Mouse (Mus musculus) liver, embryonic 15.5 days (tissue): ENCODE data around the gene Syngr1. TPM values are rescaled to one million over a fixed set of nuclear protein-coding genes. Genes with fewer than 3 reads are reported as not detected.

ENCODE experiments used
- ATAC-seq: fragments of 200-750 bp; cut with Nextera tagmentation; 2 replicates; pipeline ENCODE4 v1.8.0; 2017; ENCODE audit warnings: moderate number of reproducible peaks, mild to moderate bottlenecking, moderate library complexity; ENCODE audit not compliant: insufficient read depth
- H3K27ac ChIP-seq: fragments of 300-500 bp; sonication (generic); replicated peaks from 2 replicates; pipeline ENCODE4 v1.5.1; 2015; ENCODE audit warnings: mild to moderate bottlenecking, inconsistent platforms
- H3K27me3 ChIP-seq: fragments of 300-500 bp; sonication (generic); 2 replicates; pipeline ENCODE4 v1.6.1; 2015; ENCODE audit warnings: mild to moderate bottlenecking, inconsistent platforms
- H3K36me3 ChIP-seq: fragments of 300-500 bp; sonication (generic); replicated peaks from 2 replicates; pipeline ENCODE4 v1.6.1; 2015; ENCODE audit warnings: moderate library complexity, mild to moderate bottlenecking, inconsistent platforms
- H3K4me1 ChIP-seq: fragments of 300-500 bp; sonication (generic); replicated peaks from 2 replicates; pipeline ENCODE4 v1.6.1; 2015; ENCODE audit warnings: inconsistent platforms
- H3K4me2 ChIP-seq: fragments of 300-500 bp; sonication (generic); 2 replicates; pipeline ENCODE4 v1.6.1; 2015; ENCODE audit warnings: moderate library complexity, mild to moderate bottlenecking, inconsistent platforms
- H3K4me3 ChIP-seq: fragments of 300-500 bp; sonication (generic); replicated peaks from 2 replicates; pipeline ENCODE4 v1.5.1; 2015; ENCODE audit warnings: mild to moderate bottlenecking, inconsistent platforms
- H3K9ac ChIP-seq: fragments of 300-500 bp; sonication (generic); 2 replicates; pipeline ENCODE4 v1.6.1; 2015; ENCODE audit warnings: moderate library complexity, mild to moderate bottlenecking, inconsistent platforms
- H3K9me3 ChIP-seq: fragments of 300-500 bp; sonication (generic); replicated peaks from 2 replicates; pipeline ENCODE4 v1.6.1; 2016; ENCODE audit warnings: inconsistent platforms
- WGBS: fragments of 180-500 bp; shearing (Covaris S2); methylation state at CpG from one replicate; pipeline ENCODE4 v1.1.7; 2015; ENCODE audit warnings: mixed read lengths; ENCODE audit not compliant: insufficient replicate concordance; 5-methylcytosine and 5-hydroxymethylcytosine counted together
- polyA plus RNA-seq: library from polyadenylated mRNA; unstranded; fragments of >200 nt; fragmentation: Nextera tagmentation; extraction: Ambion mirVana; gene quantifications from 2 replicates; pipeline ENCODE4 v1.2.1, GENCODE M21; 2015

Syngr1 gene
- polyA plus RNA-seq, 1 experiment from 2014 or later: 12.7 TPM

DNA sequence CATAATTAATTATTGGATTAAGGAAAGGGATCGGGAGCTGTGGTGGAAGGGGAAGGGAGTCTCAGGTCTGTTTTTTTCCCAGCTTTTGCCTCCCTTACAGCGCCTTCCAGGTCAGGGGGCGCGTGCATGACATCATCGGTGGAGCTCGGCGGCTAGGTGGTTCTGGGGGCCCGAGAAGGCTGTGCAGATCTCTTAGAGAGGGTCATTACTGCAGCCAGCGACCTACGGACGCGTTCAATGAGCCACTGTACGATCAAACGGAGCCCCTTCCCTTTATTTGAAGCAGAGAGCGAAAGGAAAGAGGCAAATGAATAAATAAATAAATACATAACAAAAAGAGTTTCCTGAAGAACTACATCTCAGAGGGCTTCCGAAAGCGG is 403 bp upstream of the Syngr1 start:
- H3K4me2 ChIP-seq: peak overlapping the region; percentile 99
- peaks cover 79% of the 10 kb centered on the region for H3K4me1 ChIP-seq
- peaks cover 18% of the 10 kb centered on the region for H3K27me3 ChIP-seq
- H3K4me3 ChIP-seq: peak overlapping the region; percentile 77
- peak overlapping the region; percentile 77 for H3K9ac ChIP-seq
- H3K27ac ChIP-seq: peak overlapping the region; percentile 71
- H3K9me3 ChIP-seq: no peaks in the 10 kb centered on the region
- ATAC-seq: no peak
- no peaks in the 10 kb centered on the region for H3K36me3 ChIP-seq
- WGBS: under 1% methylated on average over 17 of the region's 17 CpGs

DNA sequence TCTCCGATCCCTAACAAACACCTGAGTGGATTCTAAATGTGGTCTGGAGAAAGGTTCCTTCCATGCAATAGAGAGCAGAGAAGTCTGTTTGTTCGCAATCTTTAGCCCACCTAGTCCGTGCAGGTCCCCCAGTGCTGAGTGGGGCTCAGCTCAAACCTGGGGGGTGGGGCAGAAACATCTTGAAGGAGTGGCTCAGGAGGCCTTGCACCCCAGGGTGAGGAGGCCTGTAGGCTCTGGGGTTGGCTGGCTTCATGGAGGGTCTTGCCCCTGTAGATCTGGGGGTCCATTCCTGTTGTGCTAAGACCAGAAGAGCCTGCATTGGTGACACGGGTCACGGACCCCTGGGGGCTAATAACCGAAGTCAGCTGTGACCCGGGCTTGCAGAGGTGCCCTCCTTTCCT is 907 bp downstream of the Syngr1 start:
- no peak for ATAC-seq
- H3K4me2 ChIP-seq: peak overlapping the region; percentile 99
- H3K4me3 ChIP-seq: peak overlapping the region; percentile 77
- no peak overlapping the region for H3K27ac ChIP-seq
- H3K9ac ChIP-seq: peak overlapping the region; percentile 77; the same call in 1 of the 2 replicates
- no peaks in the 10 kb centered on the region for H3K9me3 ChIP-seq
- H3K4me1 ChIP-seq: peaks cover 84% of the 10 kb centered on the region
- WGBS: 56% methylated on average over 7 of the region's 7 CpGs
- H3K27me3 ChIP-seq: peaks cover 18% of the 10 kb centered on the region
- no peaks in the 10 kb centered on the region for H3K36me3 ChIP-seq

- peaks cover 84% of the 10 kb centered on the region for H3K4me1 ChIP-seq
- WGBS: 45% methylated on average over 8 of the region's 8 CpGs
- no peak overlapping the region for H3K4me3 ChIP-seq
- H3K36me3 ChIP-seq: no peaks in the 10 kb centered on the region
- no peak overlapping the region for H3K27ac ChIP-seq
- peak overlapping the region; percentile 99; the same call in 1 of the 2 replicates for H3K4me2 ChIP-seq
- no peak for ATAC-seq
- H3K9ac ChIP-seq: no peak overlapping the region
- peaks cover 18% of the 10 kb centered on the region for H3K27me3 ChIP-seq
- H3K9me3 ChIP-seq: no peaks in the 10 kb centered on the region
These were observed 1.5 kb downstream of the Syngr1 start for GRCm38 (mm10) chr15:80092599-80092998.

GRCm38 (mm10) chr15:80094201-80094600 is 3.1 kb downstream of the Syngr1 start:
- Histone ChIP-seq H3K4me1 (peaks cover 85% of the 10 kb centered on the region), H3K4me3 (no peak overlapping the region), H3K27ac (no peak overlapping the region), H3K9me3 (no peaks in the 10 kb centered on the region), H3K36me3 (no peaks in the 10 kb centered on the region), H3K27me3 (peaks cover 21% of the 10 kb centered on the region), H3K4me2 (no peak overlapping the region), H3K9ac (no peak overlapping the region)
- no peak for ATAC-seq
- 86% methylated on average over 13 of the region's 13 CpGs for WGBS

DNA sequence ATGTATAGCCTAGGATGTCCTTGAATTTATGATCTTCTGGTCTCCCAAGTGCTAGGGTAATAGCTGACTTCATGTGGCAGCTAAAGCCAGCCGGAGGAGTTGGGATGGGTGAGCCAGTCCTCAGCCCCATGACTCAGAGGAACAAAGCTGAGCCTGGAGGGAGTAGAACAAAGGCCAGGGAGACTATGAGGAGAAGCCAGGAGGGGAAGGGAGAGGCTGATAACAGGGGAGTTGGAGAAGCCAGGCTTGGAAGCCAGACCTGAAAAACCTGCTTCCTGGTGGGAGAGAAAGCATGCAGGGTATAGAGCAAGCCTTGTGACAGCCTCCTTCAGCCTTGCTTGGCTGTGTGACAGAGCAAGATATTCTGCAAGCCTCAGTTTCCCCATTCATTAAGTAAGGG is 4.5 kb downstream of the Syngr1 start:
- 68% methylated on average over 1 of the region's 1 CpGs for WGBS
- ATAC-seq: no peak
- Histone ChIP-seq H3K36me3 (no peaks in the 10 kb centered on the region), H3K27me3 (peaks cover 21% of the 10 kb centered on the region), H3K4me2 (peak overlapping the region; percentile 79), H3K27ac (peak overlapping the region; percentile 98; the same call in 1 of the 2 replicates), H3K9me3 (no peaks in the 10 kb centered on the region), H3K4me1 (peaks cover 82% of the 10 kb centered on the region), H3K9ac (no peak overlapping the region), H3K4me3 (no peak overlapping the region)

DNA sequence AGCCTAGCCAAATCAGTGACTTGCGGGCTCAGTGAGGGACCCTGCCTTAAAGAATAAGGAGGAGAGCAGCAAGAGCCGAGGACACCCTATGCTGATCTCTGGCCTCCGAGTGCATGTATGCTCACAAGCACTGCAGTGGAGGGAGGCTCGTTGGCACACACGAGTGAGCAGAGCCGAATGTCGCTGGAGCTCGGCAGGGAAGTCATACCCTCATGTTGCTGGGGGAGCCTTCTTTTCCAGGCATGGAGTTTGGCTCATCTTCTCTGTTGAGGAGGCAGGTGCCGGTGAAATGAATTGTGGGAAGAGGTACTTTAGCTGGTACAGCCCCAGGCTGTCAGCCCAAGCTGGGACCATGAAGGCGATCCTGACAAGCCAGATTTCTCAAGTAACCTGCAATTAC is 5.3 kb downstream of the Syngr1 start:
- Histone ChIP-seq H3K9ac (peak overlapping the region; percentile 61; the same call in 1 of the 2 replicates), H3K9me3 (no peaks in the 10 kb centered on the region), H3K27me3 (peaks cover 23% of the 10 kb centered on the region), H3K4me1 (peaks cover 74% of the 10 kb centered on the region), H3K4me2 (peak overlapping the region; percentile 79), H3K27ac (peak overlapping the region; percentile 98), H3K4me3 (peak overlapping the region; percentile 54), H3K36me3 (no peaks in the 10 kb centered on the region)
- ATAC-seq: no peak
- WGBS: 78% methylated on average over 10 of the region's 10 CpGs

- peak; percentile 82 for ATAC-seq
- no peaks in the 10 kb centered on the region for H3K36me3 ChIP-seq
- peak overlapping the region; percentile 54 for H3K4me3 ChIP-seq
- H3K9ac ChIP-seq: peak overlapping the region; percentile 61
- H3K4me1 ChIP-seq: peaks cover 69% of the 10 kb centered on the region
- H3K9me3 ChIP-seq: no peaks in the 10 kb centered on the region
- peaks cover 21% of the 10 kb centered on the region for H3K27me3 ChIP-seq
- peak overlapping the region; percentile 79 for H3K4me2 ChIP-seq
- WGBS: 6% methylated on average over 20 of the region's 20 CpGs
- H3K27ac ChIP-seq: peak overlapping the region; percentile 98
These were observed 6.1 kb downstream of the Syngr1 start for GRCm38 (mm10) chr15:80096946-80097881.

- H3K27ac ChIP-seq: peak overlapping the region; percentile 98
- H3K9me3 ChIP-seq: no peaks in the 10 kb centered on the region
- no peaks in the 10 kb centered on the region for H3K36me3 ChIP-seq
- peaks cover 14% of the 10 kb centered on the region; the same call in 1 of the 2 replicates for H3K27me3 ChIP-seq
- peak; percentile 93 for ATAC-seq
- H3K4me3 ChIP-seq: peak overlapping the region; percentile 54
- peaks cover 71% of the 10 kb centered on the region for H3K4me1 ChIP-seq
- H3K4me2 ChIP-seq: peak overlapping the region; percentile 79
- H3K9ac ChIP-seq: peak overlapping the region; percentile 61
- 20% methylated on average over 8 of the region's 8 CpGs for WGBS
These were observed 6.9 kb downstream of the Syngr1 start for GRCm38 (mm10) chr15:80097999-80098461.

- ATAC-seq: no peak
- Histone ChIP-seq H3K9me3 (no peaks in the 10 kb centered on the region), H3K36me3 (no peaks in the 10 kb centered on the region), H3K27me3 (peaks cover 14% of the 10 kb centered on the region; the same call in 1 of the 2 replicates), H3K4me1 (peaks cover 71% of the 10 kb centered on the region), H3K4me2 (peak overlapping the region; percentile 79), H3K27ac (peak overlapping the region; percentile 98), H3K4me3 (peak overlapping the region; percentile 54), H3K9ac (peak overlapping the region; percentile 61)
- 25% methylated on average over 9 of the region's 9 CpGs for WGBS
These were observed 7.7 kb downstream of the Syngr1 start for GRCm38 (mm10) chr15:80098809-80099208.

- Histone ChIP-seq H3K36me3 (no peaks in the 10 kb centered on the region), H3K9ac (no peak overlapping the region), H3K4me2 (peak overlapping the region; percentile 79), H3K4me1 (peaks cover 68% of the 10 kb centered on the region), H3K27me3 (peaks cover 14% of the 10 kb centered on the region; the same call in 1 of the 2 replicates), H3K27ac (peak overlapping the region; percentile 98; the same call in 1 of the 2 replicates), H3K9me3 (no peaks in the 10 kb centered on the region), H3K4me3 (no peak overlapping the region)
- WGBS: 68% methylated on average over 3 of the region's 3 CpGs
- ATAC-seq: no peak
These were observed 8.3 kb downstream of the Syngr1 start for GRCm38 (mm10) chr15:80099477-80099876.

DNA sequence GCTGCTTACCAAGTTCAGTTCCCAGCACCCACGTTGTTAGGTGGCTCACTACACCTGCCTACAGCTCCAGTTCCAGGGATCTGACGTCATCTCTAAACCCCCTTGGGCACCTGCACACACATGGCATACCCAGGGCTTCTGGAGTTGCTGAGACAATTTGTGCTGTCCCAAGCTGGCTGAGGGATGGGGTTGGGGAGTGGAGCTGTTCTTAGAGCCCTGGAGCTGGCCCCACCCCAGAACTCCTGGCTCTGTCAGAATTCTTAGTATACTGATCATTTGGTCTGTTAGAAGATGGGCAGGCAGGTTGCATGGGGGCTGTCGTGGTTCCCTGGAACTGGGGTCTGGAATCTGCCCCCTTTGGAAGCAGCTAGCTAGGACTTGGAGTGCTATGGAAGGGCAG is 9.1 kb downstream of the Syngr1 start:
- H3K4me1 ChIP-seq: peaks cover 70% of the 10 kb centered on the region
- WGBS: 79% methylated on average over 3 of the region's 3 CpGs
- ATAC-seq: no peak
- H3K9ac ChIP-seq: no peak overlapping the region
- H3K9me3 ChIP-seq: no peaks in the 10 kb centered on the region
- no peak overlapping the region for H3K4me2 ChIP-seq
- no peak overlapping the region for H3K27ac ChIP-seq
- no peaks in the 10 kb centered on the region for H3K36me3 ChIP-seq
- H3K27me3 ChIP-seq: peaks cover 14% of the 10 kb centered on the region; the same call in 1 of the 2 replicates
- H3K4me3 ChIP-seq: no peak overlapping the region
